Mouse (Mus musculus) ES-E14 (cell line): ENCODE results near the gene Secisbp2l.

Source experiments
- HCFC1 ChIP-seq: IDR thresholded peaks from 2 replicates; pipeline ENCODE4 v1.6.1; 2012; ENCODE audit warnings: low read length, inconsistent platforms, borderline replicate concordance; ENCODE audit not compliant: insufficient read depth
- ZC3H11A ChIP-seq: IDR thresholded peaks from 2 replicates; pipeline ENCODE4 v1.6.1; 2012; ENCODE audit warnings: low read depth, mild to moderate bottlenecking, inconsistent platforms, low read length, borderline replicate concordance
- ZNF384 ChIP-seq: IDR thresholded peaks from 2 replicates; pipeline ENCODE4 v1.6.1; 2012; ENCODE audit warnings: low read depth, low read length, inconsistent platforms

GRCm38 (mm10) chr2:125749330-125749729 lies 33.3 kb downstream of the Secisbp2l start:
- TF ChIP-seq HCFC1 (no peak), ZC3H11A (no peak), ZNF384 (no peak)
